Mouse (Mus musculus) midbrain, postnatal 0 days (tissue): ENCODE results near the gene Kcnq1. TPM values are rescaled to one million over a fixed set of nuclear protein-coding genes. Genes with fewer than 3 reads are reported as not detected.

Experiments used
- ATAC-seq: fragments of 200-750 bp; cut with Nextera tagmentation; 2 replicates; pipeline ENCODE4 v1.8.0; 2017; ENCODE audit warnings: moderate number of reproducible peaks, mild to moderate bottlenecking, moderate TSS enrichment, moderate library complexity; ENCODE audit not compliant: low FRiP score
- DNase-seq: peaks from one replicate; pipeline ENCODE4 v3.0.0-alpha.2; 2015; ENCODE audit warnings: low spot score
- H3K27ac ChIP-seq: fragments of 300-500 bp; sonication (generic); 2 replicates; pipeline ENCODE4 v1.5.1; 2014; ENCODE audit warnings: low read depth, mild to moderate bottlenecking, low read length, mixed read lengths
- H3K27me3 ChIP-seq: fragments of 300-500 bp; sonication (generic); 2 replicates; pipeline ENCODE4 v1.6.1; 2014; ENCODE audit warnings: low read length, control low read depth, mixed read lengths; ENCODE audit not compliant: insufficient read depth
- H3K36me3 ChIP-seq: fragments of 300-500 bp; sonication (generic); 2 replicates; pipeline ENCODE4 v1.6.1; 2014; ENCODE audit warnings: low read length, control low read depth, mixed read lengths; ENCODE audit not compliant: insufficient read depth
- H3K4me1 ChIP-seq: fragments of 300-500 bp; sonication (generic); 2 replicates; pipeline ENCODE4 v1.6.1; 2014; ENCODE audit warnings: mild to moderate bottlenecking, control low read depth, antibody characterized with exemption, low read length, mixed read lengths; ENCODE audit not compliant: insufficient read depth
- H3K4me2 ChIP-seq: fragments of 300-500 bp; sonication (generic); 2 replicates; pipeline ENCODE4 v1.6.1; 2014; ENCODE audit warnings: low read depth, mild to moderate bottlenecking, low read length, mixed read lengths; ENCODE audit not compliant: poor library complexity, severe bottlenecking
- H3K4me3 ChIP-seq: fragments of 300-500 bp; sonication (generic); 2 replicates; pipeline ENCODE4 v1.5.1; 2014; ENCODE audit warnings: low read depth, mild to moderate bottlenecking, low read length, moderate library complexity
- H3K9ac ChIP-seq: fragments of 300-500 bp; sonication (generic); replicated peaks from 2 replicates; pipeline ENCODE4 v1.6.1; 2014; ENCODE audit warnings: mild to moderate bottlenecking, low read length, moderate library complexity, mixed read lengths; ENCODE audit not compliant: poor library complexity, severe bottlenecking
- H3K9me3 ChIP-seq: fragments of 300-500 bp; sonication (generic); 2 replicates; pipeline ENCODE4 v1.6.1; 2016; ENCODE audit warnings: low read length, control low read depth
- CTCF ChIP-seq: IDR thresholded peaks from 2 replicates; pipeline ENCODE4 v1.5.1; 2016; ENCODE audit warnings: antibody characterized with exemption, mild to moderate bottlenecking
- WGBS: fragments of 180-500 bp; shearing (Covaris S2); extraction: QIAGEN DNeasy Blood & Tissue Kit; methylation state at CpG from one replicate; pipeline ENCODE4 v1.1.7; 2014; 5-methylcytosine and 5-hydroxymethylcytosine counted together
- polyA plus RNA-seq: library from polyadenylated mRNA; unstranded; fragments of >200 nt; fragmentation: Nextera tagmentation; extraction: Ambion mirVana; gene quantifications from 2 replicates; pipeline ENCODE4 v1.2.1, GENCODE M21; 2015
- total RNA-seq: library from RNA; depleted of rRNA; stranded (reverse); fragments of >200 nt; gene quantifications from 2 replicates; pipeline ENCODE4 v1.2.3, GENCODE M21; 2014

Gene Kcnq1
- total and polyA plus RNA-seq, 2 experiments from 2014 or later = 0.44 to 1.2 TPM

GRCm38 (mm10) chr7:143447130-143447529 is 341.0 kb downstream of the Kcnq1 start:
- TF ChIP-seq CTCF = no peak
- Histone ChIP-seq H3K27me3 (peaks cover 3% of the 10 kb centered on the region; the same call in 1 of the 2 replicates), H3K4me2 (no peak overlapping the region), H3K9me3 (no peaks in the 10 kb centered on the region), H3K9ac (no peak overlapping the region), H3K27ac (no peak overlapping the region), H3K4me3 (no peak overlapping the region), H3K4me1 (no peaks in the 10 kb centered on the region; the same call in 1 of the 2 replicates), H3K36me3 (no peaks in the 10 kb centered on the region)
- ATAC-seq = no peak
- 65% methylated on average over 2 of the region's 2 CpGs for WGBS
- DNase-seq = no peak

- H3K27ac ChIP-seq = no peak overlapping the region
- WGBS = 32% methylated on average over 35 of the region's 38 CpGs
- H3K4me1 ChIP-seq = no peaks in the 10 kb centered on the region
- peak overlapping the region; percentile 44 for H3K4me3 ChIP-seq
- no peak for ATAC-seq
- H3K4me2 ChIP-seq = peak overlapping the region; percentile 56
- H3K9me3 ChIP-seq = peaks cover 8% of the 10 kb centered on the region; the same call in 1 of the 2 replicates
- H3K9ac ChIP-seq = peak overlapping the region; percentile 44; the same call in 1 of the 2 replicates
- TF ChIP-seq CTCF = no peak
- no peaks in the 10 kb centered on the region for H3K36me3 ChIP-seq
- DNase-seq = no peak
- no peaks in the 10 kb centered on the region for H3K27me3 ChIP-seq
These were observed 352.8 kb downstream of the Kcnq1 start for GRCm38 (mm10) chr7:143458963-143459331.

DNA sequence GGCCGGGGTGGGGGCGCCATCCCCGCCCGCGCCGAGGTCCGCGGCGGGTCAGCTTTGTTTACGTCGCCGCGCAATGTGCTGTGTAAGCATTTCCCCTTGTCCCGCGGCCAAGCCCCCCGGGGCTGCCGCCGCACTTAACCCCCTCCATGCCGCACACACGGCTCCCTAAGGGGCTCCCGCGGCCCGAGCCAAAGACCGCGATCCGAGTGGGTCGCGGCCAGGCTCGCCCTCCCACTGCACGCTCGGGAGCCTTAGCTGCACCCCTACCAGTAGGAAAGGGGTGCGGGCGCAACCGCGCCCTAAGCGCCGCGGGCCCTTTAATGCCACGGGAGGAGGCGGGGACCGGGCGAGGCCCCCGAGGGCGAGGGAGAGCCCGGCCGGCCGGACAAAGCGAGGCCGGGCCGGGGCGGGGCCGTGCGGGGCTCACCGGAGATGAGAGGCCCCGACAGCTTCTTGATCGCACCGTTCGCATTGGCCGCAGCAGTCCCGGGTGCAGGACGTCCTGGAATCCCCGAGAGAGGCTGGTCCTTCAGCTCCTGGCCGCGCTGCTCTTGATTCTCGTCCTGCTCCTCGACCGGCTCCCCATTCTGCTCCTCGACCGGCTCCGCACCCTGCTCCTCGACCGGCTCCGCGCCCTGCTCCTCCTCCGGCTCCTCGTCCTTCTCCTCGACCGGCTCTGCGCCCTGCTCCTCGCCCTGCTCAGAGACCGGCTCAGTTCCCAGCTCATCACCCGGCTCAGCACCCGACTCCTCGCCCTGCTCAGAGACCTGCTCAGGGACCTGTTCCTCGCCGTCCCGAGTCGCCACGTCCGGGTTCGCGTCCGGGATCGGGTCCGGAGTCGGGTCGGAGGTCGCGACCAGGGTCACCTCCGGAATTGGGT is 353.4 kb downstream of the Kcnq1 start:
- peak overlapping the region; percentile 44 for H3K9ac ChIP-seq
- H3K9me3 ChIP-seq = peaks cover 8% of the 10 kb centered on the region; the same call in 1 of the 2 replicates
- no peak for TF ChIP-seq CTCF
- no peak for DNase-seq
- ATAC-seq = no peak
- H3K27me3 ChIP-seq = no peaks in the 10 kb centered on the region
- H3K27ac ChIP-seq = no peak overlapping the region
- 32% methylated on average over 94 of the region's 100 CpGs for WGBS
- no peaks in the 10 kb centered on the region for H3K36me3 ChIP-seq
- no peaks in the 10 kb centered on the region for H3K4me1 ChIP-seq
- peak overlapping the region; percentile 44 for H3K4me3 ChIP-seq
- peak overlapping the region; percentile 56 for H3K4me2 ChIP-seq

DNA sequence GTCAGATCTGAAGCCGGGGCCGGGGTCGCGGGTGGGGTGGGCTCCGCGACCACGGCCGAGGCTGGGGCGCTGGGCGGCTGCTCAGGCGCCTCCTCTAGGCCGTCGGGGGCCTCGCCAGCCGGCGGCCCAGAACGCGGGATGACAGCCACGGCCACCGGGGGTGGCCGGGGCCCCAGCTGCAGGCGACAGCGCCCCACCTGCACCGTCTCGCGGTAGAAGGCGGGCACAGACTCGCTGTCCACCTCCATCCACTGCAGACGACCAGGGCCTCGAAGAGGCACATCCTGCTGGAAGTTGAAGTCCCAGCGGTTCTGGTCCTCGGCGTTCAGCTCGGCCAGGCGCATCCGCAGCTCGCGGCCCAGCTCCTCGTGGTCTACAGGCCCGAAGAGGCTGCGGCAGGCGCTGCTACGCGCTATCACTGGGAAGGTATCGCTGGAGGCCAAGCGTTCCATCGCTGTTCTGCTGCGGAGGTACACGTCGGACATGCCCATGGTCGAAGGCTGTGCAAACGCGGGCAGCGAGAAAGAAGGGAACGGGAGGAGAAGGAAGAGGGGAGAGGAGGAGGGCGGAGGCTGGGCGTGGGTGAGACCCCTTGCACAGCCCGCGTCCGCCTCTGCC is 354.2 kb downstream of the Kcnq1 start:
- Histone ChIP-seq H3K9ac (peak overlapping the region; percentile 44; the same call in 1 of the 2 replicates), H3K9me3 (peaks cover 8% of the 10 kb centered on the region; the same call in 1 of the 2 replicates), H3K27me3 (no peaks in the 10 kb centered on the region), H3K27ac (no peak overlapping the region), H3K4me1 (no peaks in the 10 kb centered on the region), H3K4me3 (peak overlapping the region; percentile 44), H3K36me3 (no peaks in the 10 kb centered on the region), H3K4me2 (peak overlapping the region; percentile 56)
- 42% methylated on average over 59 of the region's 60 CpGs for WGBS
- no peak for TF ChIP-seq CTCF
- DNase-seq (no peak), ATAC-seq (no peak)

DNA sequence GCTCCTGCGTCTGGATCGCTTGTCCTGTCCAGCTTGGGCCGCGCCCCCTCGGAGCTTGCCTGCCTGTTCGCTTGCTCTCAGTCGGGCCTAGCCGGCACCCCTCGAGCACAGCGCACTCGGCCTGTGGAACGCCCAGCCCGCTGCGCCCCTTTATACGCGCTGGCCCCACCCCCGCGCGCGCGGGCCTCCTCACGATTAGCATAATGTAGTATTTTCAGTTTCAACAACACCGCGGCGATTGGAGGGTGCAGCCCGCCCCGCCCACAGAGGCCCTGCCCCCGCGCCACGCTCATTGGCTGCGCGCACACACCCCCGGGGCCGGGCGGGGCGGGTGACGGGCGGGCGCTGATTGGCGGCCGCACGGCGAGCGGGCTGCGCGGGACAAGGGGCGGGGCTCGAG is 354.7 kb downstream of the Kcnq1 start, which contains the start of gene Cdkn1c:
TSS of gene Cdkn1c (minus strand) at position 177 of the 400 bp plus-strand sequence.
- DNase-seq (peak; percentile 83), ATAC-seq (peak; percentile 81)
- no peak for TF ChIP-seq CTCF
- Histone ChIP-seq H3K27me3 (no peaks in the 10 kb centered on the region), H3K9me3 (peaks cover 8% of the 10 kb centered on the region; the same call in 1 of the 2 replicates), H3K9ac (peak within 1 kb of the TSS; percentile 44), H3K4me1 (no peaks in the 10 kb centered on the region), H3K4me3 (peak within 1 kb of the TSS; percentile 44), H3K36me3 (no peaks in the 10 kb centered on the region), H3K4me2 (peak within 1 kb of the TSS; percentile 56), H3K27ac (no peak within 1 kb of the TSS)
- WGBS = 34% methylated on average over 48 of the region's 48 CpGs
